Mouse (Mus musculus) midbrain, embryonic 15.5 days (tissue): ENCODE results near the gene Kif20b. TPM values are rescaled to one million over a fixed set of nuclear protein-coding genes. Genes with fewer than 3 reads are reported as not detected.
A peak's percentile ranks its signal among the peaks of the same experiment; 100 is the strongest.

Experiments
- ATAC-seq: fragments of 200-750 bp; cut with Nextera tagmentation; replicated peaks from 2 replicates; pipeline ENCODE4 v1.8.0; 2017; ENCODE audit warnings: moderate TSS enrichment
- H3K27ac ChIP-seq: fragments of 300-500 bp; sonication (generic); 2 replicates; pipeline ENCODE4 v1.5.1; 2015; ENCODE audit warnings: mild to moderate bottlenecking, inconsistent platforms
- H3K27me3 ChIP-seq: fragments of 300-500 bp; sonication (generic); replicated peaks from 2 replicates; pipeline ENCODE4 v1.6.1; 2015; ENCODE audit warnings: inconsistent platforms
- H3K36me3 ChIP-seq: fragments of 300-500 bp; sonication (generic); replicated peaks from 2 replicates; pipeline ENCODE4 v1.6.1; 2015; ENCODE audit warnings: inconsistent platforms
- H3K4me1 ChIP-seq: fragments of 300-500 bp; sonication (generic); 2 replicates; pipeline ENCODE4 v1.6.1; 2015; ENCODE audit warnings: inconsistent platforms
- H3K4me2 ChIP-seq: fragments of 300-500 bp; sonication (generic); 2 replicates; pipeline ENCODE4 v1.6.1; 2015; ENCODE audit warnings: inconsistent platforms, mild to moderate bottlenecking, moderate library complexity
- H3K4me3 ChIP-seq: fragments of 300-500 bp; sonication (generic); 2 replicates; pipeline ENCODE4 v1.5.1; 2015; ENCODE audit warnings: mild to moderate bottlenecking, inconsistent platforms
- H3K9ac ChIP-seq: fragments of 300-500 bp; sonication (generic); 2 replicates; pipeline ENCODE4 v1.6.1; 2015; ENCODE audit warnings: mild to moderate bottlenecking, inconsistent platforms
- H3K9me3 ChIP-seq: fragments of 300-500 bp; sonication (generic); 2 replicates; pipeline ENCODE4 v1.6.1; 2016; ENCODE audit warnings: inconsistent platforms
- WGBS: fragments of 180-500 bp; shearing (Covaris S2); methylation state at CpG from one replicate; pipeline ENCODE4 v1.1.7; 2015; ENCODE audit warnings: mixed read lengths; 5-methylcytosine and 5-hydroxymethylcytosine counted together
- polyA plus RNA-seq: library from polyadenylated mRNA; unstranded; fragments of >200 nt; fragmentation: Nextera tagmentation; extraction: Ambion mirVana; gene quantifications from 2 replicates; pipeline ENCODE4 v1.2.1, GENCODE M21; 2015

The Kif20b gene
- polyA plus RNA-seq, result 10.6 and 11.2 TPM in 2 replicates

DNA sequence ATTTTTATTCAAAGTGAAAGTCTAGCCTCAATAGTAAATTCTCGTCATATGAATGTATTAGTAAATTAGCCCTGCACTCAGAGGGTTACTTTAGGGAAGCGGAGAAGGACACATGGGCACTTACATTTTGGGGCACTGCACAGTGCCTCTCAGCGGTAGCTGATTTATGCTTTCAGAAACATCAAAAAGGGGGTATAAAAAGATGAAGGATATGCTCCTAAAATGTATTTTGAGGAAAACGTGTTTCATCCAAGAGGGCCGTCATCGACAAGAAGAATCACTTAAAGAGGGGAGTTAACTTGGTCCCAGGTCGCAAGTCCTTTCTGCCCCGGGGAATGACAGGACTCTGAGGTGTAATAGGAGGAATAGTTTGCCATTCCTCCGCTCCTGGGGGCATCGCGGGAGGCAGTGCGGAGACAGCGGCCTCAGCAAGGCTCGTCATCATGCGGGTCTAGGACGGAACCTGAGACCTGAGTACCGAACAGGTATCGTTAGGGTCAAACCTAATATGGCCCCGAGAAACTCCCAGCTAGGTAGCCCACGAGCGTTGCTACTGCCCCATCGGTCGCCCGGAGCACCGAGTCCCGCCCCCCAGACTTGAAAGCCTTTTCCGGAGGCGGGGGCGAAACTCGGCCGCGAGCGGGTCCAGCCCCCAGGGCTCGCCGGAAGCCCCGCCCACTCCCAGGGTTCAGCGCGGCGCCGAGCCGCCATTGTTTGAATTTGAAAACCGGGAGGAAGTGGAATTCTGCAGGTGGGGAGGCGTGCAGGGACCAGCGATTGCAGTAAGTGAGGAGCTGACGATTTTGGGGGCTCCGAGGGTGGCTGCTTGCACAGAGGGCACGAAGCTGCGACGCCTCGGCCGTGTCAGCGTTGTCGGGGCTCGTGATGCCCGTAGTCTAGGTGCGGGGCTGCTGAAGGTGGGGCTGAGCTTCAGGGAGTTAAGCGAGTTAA, at the start of gene Kif20b:
TSS of gene Kif20b (plus strand) at position 710 of the 951 bp plus-strand sequence.
- no peaks in the 10 kb centered on the region for H3K9me3 ChIP-seq
- H3K36me3 ChIP-seq, result no peaks in the 10 kb centered on the region
- peak within 1 kb of the TSS; percentile 42 for H3K9ac ChIP-seq
- peaks cover 6% of the 10 kb centered on the region for H3K4me1 ChIP-seq
- H3K27me3 ChIP-seq, result no peaks in the 10 kb centered on the region
- H3K4me3 ChIP-seq, result peak within 1 kb of the TSS; percentile 92
- H3K27ac ChIP-seq, result peak within 1 kb of the TSS; percentile 65
- peak within 1 kb of the TSS; percentile 87 for H3K4me2 ChIP-seq
- WGBS, result under 1% methylated on average over 57 of the region's 57 CpGs
- peak; percentile 96 for ATAC-seq

DNA sequence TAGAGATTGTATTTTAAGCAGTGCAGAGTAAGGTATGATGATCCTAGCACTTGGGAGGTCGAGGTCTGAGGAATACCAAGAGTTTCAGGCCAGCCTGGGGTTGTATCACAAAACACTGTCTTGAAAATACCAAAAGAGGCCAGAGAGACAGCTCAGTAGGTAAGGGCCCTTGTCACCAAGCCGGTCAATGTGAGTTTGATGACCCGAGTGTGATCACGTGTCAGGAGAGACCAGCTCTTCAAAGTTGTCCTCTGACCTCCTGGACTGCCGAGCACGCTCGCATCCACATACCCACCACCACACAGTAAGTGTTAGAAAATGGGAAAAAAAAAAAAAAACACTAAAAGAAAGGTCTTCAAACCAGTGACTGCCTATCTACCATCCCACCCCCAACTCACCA, 45.5 kb upstream of the Kif20b start:
- H3K4me3 ChIP-seq, result no peak overlapping the region
- H3K27ac ChIP-seq, result no peak overlapping the region
- H3K27me3 ChIP-seq, result no peaks in the 10 kb centered on the region
- H3K4me2 ChIP-seq, result peak overlapping the region; percentile 5; the same call in 1 of the 2 replicates
- no peak overlapping the region for H3K9ac ChIP-seq
- ATAC-seq, result no peak
- 79% methylated on average over 7 of the region's 7 CpGs for WGBS
- H3K4me1 ChIP-seq, result peaks cover 20% of the 10 kb centered on the region
- no peaks in the 10 kb centered on the region for H3K36me3 ChIP-seq
- no peaks in the 10 kb centered on the region for H3K9me3 ChIP-seq

DNA sequence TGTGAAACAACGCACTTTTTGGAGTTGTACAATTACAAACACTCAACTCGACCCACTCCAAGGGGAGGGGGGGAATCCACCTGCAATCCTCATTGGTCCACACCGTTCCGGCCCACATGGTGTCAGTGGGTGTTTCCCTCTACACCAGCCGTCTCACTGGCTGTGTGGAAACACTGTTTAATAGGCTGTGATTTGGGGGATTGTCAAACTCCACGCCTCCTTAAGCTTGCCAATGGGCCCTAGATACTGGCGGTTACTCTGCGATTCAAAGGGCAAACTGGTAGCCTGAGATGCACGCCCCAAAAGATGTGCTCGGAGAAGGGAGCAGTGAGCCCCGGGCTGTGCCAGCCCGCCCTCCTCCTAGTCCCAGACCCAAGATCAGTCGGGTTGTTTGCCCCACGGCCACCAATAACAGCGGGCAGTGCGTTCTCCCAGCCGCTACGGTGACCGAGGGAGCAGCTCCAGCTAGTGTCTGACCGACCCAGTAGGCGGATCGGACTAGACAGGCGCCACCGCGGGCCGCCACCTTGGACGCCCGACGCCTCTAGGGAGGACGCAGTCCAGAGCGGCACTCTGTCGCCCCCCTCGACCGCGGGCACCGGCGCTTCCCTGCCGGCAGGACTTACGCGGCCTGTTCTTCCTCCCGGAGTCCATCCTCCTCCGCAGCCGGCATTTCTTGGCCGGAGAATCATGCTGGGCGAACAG, 44.1 kb upstream of the Kif20b start:
- Histone ChIP-seq H3K9ac (peak overlapping the region; percentile 97), H3K36me3 (no peaks in the 10 kb centered on the region), H3K9me3 (no peaks in the 10 kb centered on the region), H3K27ac (peak overlapping the region; percentile 97), H3K4me1 (peaks cover 20% of the 10 kb centered on the region), H3K4me2 (peak overlapping the region; percentile 84), H3K27me3 (no peaks in the 10 kb centered on the region), H3K4me3 (peak overlapping the region; percentile 91)
- WGBS, result 0% methylated on average over 45 of the region's 45 CpGs
- ATAC-seq, result peak; percentile 98

DNA sequence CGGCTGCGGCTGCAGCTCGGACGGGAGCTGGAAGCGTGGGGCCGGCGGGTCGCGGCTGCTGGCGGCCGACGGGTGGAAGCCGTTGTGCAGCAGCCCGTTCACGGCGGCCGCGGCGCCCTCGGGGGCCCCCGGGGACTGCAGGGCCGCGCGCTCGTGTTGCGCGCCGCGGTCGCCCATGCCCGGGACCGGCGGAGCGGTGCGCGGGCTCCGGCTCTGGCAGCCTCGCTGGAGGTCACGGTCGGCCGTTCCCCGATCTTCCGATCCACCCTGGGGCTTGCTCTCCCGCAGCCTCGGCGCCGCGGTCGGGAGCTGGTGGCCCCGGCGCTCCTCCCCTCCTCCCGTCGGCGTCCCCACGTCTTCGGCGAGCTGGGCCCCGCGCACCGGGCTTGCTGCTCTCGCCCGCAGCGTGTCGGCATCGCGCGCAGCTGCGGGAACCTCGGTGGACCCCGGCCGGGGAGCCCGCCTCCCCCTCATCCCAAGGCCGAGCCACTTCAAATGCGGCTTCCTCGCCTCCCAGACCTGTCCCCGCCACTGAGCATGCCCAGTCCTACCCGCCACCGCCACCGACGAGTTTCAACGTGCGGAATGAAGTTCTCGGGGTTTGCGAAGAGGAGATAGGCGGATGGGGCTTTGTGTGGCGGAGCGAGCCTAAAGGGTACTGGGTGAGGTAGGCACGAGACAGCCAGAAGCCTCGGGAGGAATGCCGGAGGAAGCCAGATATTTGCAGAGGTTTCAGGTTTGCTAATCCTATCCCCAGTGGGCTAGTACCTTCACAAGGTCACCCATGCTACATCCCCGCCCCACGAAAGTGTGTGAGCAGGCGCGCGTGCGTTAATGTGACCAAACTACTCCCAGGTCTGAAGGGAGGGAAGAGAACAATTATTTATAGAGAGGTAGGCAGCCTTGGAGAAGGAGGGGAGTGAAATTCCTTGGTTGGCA, 43.3 kb upstream of the Kif20b start, which contains the start of gene Pank1:
TSS of gene Pank1 (minus strand) at position 853 of the 939 bp plus-strand sequence.
- peak; percentile 85 for ATAC-seq
- peak within 1 kb of the TSS; percentile 97 for H3K9ac ChIP-seq
- no peaks in the 10 kb centered on the region for H3K9me3 ChIP-seq
- H3K36me3 ChIP-seq, result no peaks in the 10 kb centered on the region
- H3K27me3 ChIP-seq, result no peaks in the 10 kb centered on the region
- H3K4me1 ChIP-seq, result peaks cover 20% of the 10 kb centered on the region
- peak within 1 kb of the TSS; percentile 84 for H3K4me2 ChIP-seq
- H3K4me3 ChIP-seq, result peak within 1 kb of the TSS; percentile 91
- WGBS, result under 1% methylated on average over 95 of the region's 96 CpGs
- H3K27ac ChIP-seq, result peak within 1 kb of the TSS; percentile 97

DNA sequence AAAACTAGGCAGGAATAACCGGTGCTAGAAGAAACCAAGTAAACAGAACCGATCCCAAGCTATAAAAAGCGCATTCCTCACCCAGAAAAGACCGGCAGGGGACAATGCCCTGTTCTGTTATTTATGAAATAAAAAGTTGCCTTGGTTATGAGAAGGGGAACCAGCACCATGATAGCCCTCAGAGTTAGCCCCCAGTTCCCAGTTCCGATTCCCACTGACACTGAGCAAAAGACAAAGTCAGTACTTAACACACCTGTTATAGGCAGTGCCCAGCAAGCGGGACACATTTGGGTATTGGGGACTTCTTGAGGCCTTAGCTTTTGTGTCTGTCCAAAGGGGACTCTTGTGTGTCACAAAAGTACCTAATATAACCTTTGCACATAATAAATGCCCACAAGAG, 42.5 kb upstream of the Kif20b start:
- peaks cover 20% of the 10 kb centered on the region for H3K4me1 ChIP-seq
- WGBS, result 21% methylated on average over 6 of the region's 6 CpGs

DNA sequence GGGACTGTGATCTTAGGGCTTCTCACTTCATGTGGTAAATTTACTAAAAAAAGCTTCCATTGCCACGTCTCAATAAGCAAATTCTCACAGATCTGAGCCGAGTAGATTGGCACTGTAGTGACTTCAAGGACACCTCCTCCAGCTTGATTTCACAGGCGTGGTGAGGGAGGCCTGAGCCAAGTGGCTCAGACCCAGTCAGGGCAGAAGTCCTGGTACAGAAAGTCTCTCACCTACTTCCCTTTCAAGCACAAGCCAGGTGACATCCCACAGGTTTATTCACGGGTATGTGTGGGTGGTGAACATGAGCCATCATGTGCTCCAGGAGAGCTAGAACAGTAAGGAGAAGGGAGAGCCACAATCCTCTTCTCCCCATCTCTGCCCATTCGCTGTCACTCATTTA, 41.0 kb upstream of the Kif20b start:
- WGBS, result 89% methylated on average over 5 of the region's 5 CpGs
- Histone ChIP-seq H3K4me3 (no peak overlapping the region), H3K27ac (no peak overlapping the region), H3K4me1 (peaks cover 20% of the 10 kb centered on the region), H3K9ac (no peak overlapping the region), H3K9me3 (no peaks in the 10 kb centered on the region), H3K27me3 (no peaks in the 10 kb centered on the region), H3K36me3 (no peaks in the 10 kb centered on the region), H3K4me2 (no peak overlapping the region)
- no peak for ATAC-seq

More for the DNA sequence above, 42.5 kb upstream of the Kif20b start:
- H3K4me2 ChIP-seq, result peak overlapping the region; percentile 84
- H3K4me3 ChIP-seq, result peak overlapping the region; percentile 91
- no peak for ATAC-seq
- peak overlapping the region; percentile 97 for H3K27ac ChIP-seq
- peak overlapping the region; percentile 97 for H3K9ac ChIP-seq
- H3K9me3 ChIP-seq, result no peaks in the 10 kb centered on the region
- H3K27me3 ChIP-seq, result no peaks in the 10 kb centered on the region
- no peaks in the 10 kb centered on the region for H3K36me3 ChIP-seq

DNA sequence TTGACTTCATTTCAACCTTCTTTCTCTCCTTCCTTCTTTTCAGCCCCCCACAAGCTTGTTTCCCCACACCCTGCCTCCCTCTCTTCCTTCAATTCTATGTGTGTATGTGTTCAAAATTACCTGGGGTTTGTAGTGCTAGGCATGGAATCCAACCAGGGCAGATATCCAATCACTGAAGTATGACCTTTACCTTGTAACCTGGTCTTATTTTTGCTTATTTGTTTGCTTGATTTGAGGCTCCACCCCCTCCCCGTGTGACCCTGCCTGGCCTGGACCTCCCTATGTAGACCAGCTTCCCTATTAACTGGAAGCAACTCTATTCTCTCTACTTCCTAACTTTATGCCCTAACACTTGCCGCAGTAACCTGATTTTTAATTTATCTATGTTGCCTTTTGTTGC, 39.7 kb upstream of the Kif20b start:
- Histone ChIP-seq H3K27ac (no peak overlapping the region), H3K4me3 (no peak overlapping the region), H3K4me2 (no peak overlapping the region), H3K36me3 (no peaks in the 10 kb centered on the region), H3K9ac (no peak overlapping the region), H3K9me3 (no peaks in the 10 kb centered on the region), H3K27me3 (no peaks in the 10 kb centered on the region), H3K4me1 (peaks cover 11% of the 10 kb centered on the region)
- ATAC-seq, result no peak
- 81% methylated on average over 2 of the region's 2 CpGs for WGBS

DNA sequence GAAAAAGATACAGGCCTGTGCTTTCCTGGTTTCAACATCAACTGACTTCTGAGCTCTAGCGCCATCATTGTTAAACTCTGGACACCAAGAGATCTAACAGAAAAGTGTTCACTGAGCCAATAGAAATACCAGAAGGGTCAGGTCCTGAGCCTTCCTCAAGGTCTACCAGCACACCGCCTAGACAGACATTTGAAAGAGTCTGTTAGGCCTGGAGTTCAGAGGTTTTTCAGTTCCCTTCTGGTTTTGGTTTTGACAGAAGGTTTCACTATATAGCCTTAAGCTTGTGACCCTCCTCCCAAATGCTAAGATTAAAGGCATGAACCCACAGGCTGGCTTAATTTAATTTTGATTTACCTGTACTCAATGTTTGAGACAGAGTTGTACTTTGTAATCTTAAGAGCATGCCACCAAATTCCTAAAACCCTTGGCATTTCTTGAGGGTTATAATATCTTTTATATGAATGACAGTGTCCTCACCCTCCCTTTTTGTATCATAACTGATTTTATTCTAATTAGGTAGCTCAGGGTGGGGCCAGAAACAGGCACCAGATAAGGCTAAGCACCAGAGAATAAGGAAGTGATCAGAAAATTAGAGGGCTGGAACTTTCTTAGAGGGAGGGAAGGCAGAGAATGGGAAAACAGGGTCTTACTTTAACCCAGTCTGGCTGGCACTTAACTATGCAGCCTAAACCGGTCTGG, 38.5 kb upstream of the Kif20b start:
- no peaks in the 10 kb centered on the region for H3K9me3 ChIP-seq
- no peak overlapping the region for H3K4me3 ChIP-seq
- 85% methylated on average over 3 of the region's 3 CpGs for WGBS
- H3K36me3 ChIP-seq, result no peaks in the 10 kb centered on the region
- no peak for ATAC-seq
- no peak overlapping the region for H3K27ac ChIP-seq
- no peak overlapping the region for H3K9ac ChIP-seq
- peaks cover 8% of the 10 kb centered on the region for H3K4me1 ChIP-seq
- H3K4me2 ChIP-seq, result no peak overlapping the region
- no peaks in the 10 kb centered on the region for H3K27me3 ChIP-seq

DNA sequence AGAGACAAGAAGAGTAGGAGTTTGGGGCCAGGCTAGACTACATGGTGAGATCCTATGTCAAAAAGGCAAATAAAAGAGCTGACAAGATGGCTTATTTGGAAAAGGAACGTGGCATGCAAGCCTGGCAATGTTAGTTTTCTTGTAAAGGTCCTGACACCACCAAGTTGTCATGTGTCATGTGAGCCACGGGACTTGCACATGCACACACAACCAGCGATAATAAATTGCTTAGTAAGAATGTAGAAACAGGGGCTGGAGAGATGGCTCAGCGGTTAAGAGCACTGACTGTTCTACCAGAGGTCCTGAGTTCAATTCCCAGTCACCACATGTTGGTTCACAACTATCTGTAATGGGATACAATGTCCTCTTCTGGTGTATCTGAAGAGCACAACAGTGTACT, 35.8 kb upstream of the Kif20b start:
- Histone ChIP-seq H3K4me2 (no peak overlapping the region), H3K27ac (no peak overlapping the region), H3K9ac (no peak overlapping the region), H3K4me1 (no peaks in the 10 kb centered on the region), H3K4me3 (no peak overlapping the region), H3K36me3 (no peaks in the 10 kb centered on the region), H3K9me3 (no peaks in the 10 kb centered on the region), H3K27me3 (no peaks in the 10 kb centered on the region)
- 87% methylated on average over 4 of the region's 4 CpGs for WGBS
- ATAC-seq, result no peak

DNA sequence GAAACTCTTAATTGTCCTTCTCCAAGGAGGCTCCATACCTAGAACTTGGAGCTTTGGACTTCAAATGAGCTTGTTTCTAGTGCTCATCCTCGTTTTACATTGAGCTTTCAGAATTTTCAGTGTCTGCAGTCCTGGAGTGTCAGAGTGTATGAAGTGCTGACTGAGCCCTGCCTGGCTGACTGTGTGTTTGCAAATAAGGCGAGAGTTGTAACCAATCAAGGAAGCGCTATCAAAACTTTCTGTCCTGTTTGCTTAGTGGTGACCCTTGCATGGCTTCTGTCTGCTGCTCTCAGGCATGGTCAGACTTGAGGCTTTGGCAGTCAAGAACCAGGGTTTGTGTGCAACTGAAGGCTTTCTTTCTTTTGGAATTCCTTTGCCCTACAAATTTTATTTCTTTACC, 31.2 kb upstream of the Kif20b start:
- 75% methylated on average over 3 of the region's 3 CpGs for WGBS
- H3K4me2 ChIP-seq, result no peak overlapping the region
- H3K4me3 ChIP-seq, result no peak overlapping the region
- no peaks in the 10 kb centered on the region for H3K36me3 ChIP-seq
- no peaks in the 10 kb centered on the region for H3K4me1 ChIP-seq
- ATAC-seq, result no peak
- H3K27ac ChIP-seq, result no peak overlapping the region
- H3K27me3 ChIP-seq, result no peaks in the 10 kb centered on the region
- no peaks in the 10 kb centered on the region for H3K9me3 ChIP-seq
- no peak overlapping the region for H3K9ac ChIP-seq

DNA sequence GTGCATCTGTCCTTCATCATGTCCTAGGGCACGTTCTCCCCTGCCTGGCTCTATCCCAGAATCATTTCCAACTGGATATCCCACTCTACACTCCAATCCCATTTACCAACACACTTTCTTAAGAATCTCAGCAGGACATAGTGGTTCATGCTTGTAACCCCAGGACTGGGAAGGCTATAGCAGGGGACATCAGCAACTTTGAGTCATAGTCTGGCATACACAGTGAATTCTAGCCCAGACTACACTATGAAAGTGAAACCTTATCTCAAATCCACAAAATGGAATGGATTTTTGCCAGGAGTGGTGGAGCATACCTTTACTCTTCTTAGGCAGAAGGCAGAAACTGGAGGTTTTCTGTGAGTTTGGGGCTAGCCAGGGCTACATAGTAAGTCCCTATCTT, 30.6 kb upstream of the Kif20b start:
- H3K27me3 ChIP-seq, result no peaks in the 10 kb centered on the region
- H3K4me3 ChIP-seq, result no peak overlapping the region
- no peak overlapping the region for H3K9ac ChIP-seq
- ATAC-seq, result no peak
- no peak overlapping the region for H3K4me2 ChIP-seq
- no peaks in the 10 kb centered on the region for H3K4me1 ChIP-seq
- no peak overlapping the region for H3K27ac ChIP-seq
- no peaks in the 10 kb centered on the region for H3K9me3 ChIP-seq
- no peaks in the 10 kb centered on the region for H3K36me3 ChIP-seq
- 83% methylated on average over 1 of the region's 1 CpGs for WGBS
